Mouse (Mus musculus): ENCODE results near the gene Rad23b. TPM values are rescaled to one million over a fixed set of nuclear protein-coding genes. Genes with fewer than 3 reads are reported as not detected.

Gene Rad23b
- 92.2 and 116 TPM in 2 replicates for polyA plus RNA-seq (2015; fragmentation: Nextera tagmentation; extraction: Ambion mirVana)

DNA sequence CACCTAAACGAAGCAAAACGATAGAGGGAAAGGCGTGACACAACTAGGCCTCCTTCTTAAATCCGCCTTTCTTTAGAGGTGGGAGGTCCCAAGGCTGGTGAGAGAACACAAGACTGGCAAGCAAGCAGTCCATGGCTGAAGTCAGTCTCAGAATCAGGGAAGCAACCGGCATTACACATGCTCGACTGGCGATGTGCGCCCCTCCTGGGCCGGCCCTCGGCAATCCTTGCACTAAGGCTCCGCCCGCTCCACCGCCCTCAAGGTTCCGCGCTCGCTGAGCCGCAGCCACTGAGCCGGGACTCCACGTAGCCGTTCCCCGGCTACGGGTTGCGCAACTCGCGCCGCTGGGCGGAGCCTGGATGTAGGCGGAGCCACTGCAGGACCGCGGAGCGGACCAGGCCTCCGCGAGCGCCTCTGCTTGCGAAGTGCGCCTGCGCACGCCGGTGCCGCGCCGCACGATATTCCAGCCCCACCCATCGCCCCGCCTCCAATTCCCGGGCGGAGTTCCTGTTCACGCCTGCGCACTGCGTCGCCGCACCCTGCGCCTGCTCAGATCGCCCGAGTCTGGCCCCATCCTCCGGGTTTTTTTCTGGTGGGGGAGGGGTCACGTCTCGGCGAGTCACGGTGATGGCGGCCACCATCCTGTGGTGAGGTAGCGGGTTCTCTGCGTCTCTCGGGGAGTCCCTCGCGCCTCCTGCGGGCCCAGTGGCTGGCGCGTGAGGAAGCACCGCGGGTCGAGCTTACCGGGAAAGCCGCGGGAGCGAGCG lies at the start of gene Rad23b:
Gene Rad23b (plus strand): TSS at position 592 of the 767 bp plus-strand sequence.

Other genes with a start within 250 kb of the Rad23b start
- gene Klf4, start 182.4 kb downstream of the Rad23b start, polyA plus RNA-seq (2015; fragmentation: Nextera tagmentation; extraction: Ambion mirVana) = 5.6 and 5.7 TPM in 2 replicates

All from neural tube, postnatal 0 days (tissue).